Mouse (Mus musculus): ENCODE measurements around the gene Abcb7.

GRCm38 (mm10) chrX:104401134-104401533 lies 12.5 kb downstream of the Abcb7 start:
- TF ChIP-seq CTCF (IDR thresholded peaks at IDR 0.05; ENCODE audit: low read depth) = no peak
- TF ChIP-seq EP300 (IDR thresholded peaks at IDR 0.05; ENCODE audit: low read depth) = no peak

Data from heart, postnatal 0 days (tissue).